Mouse (Mus musculus) lung, postnatal 0 days (tissue): ENCODE data around the gene Mcfd2.

Experiments
- CTCF ChIP-seq: IDR thresholded peaks from 2 replicates; pipeline ENCODE4 v1.5.1; 2016; ENCODE audit warnings: antibody characterized with exemption, mild to moderate bottlenecking
- EP300 ChIP-seq: IDR thresholded peaks from 2 replicates; pipeline ENCODE4 v1.6.1; 2016; ENCODE audit warnings: antibody characterized with exemption, mild to moderate bottlenecking, control low read depth

- TF ChIP-seq EP300 = no peak
- TF ChIP-seq CTCF = no peak
These were observed 48.8 kb upstream of the Mcfd2 start for GRCm38 (mm10) chr17:87314530-87314946.
